Mouse (Mus musculus): Measurements from ENCODE around the gene Tagap. TPM values are rescaled to one million over a fixed set of nuclear protein-coding genes. Genes with fewer than 3 reads are reported as not detected.
A peak's percentile ranks its signal among the peaks of the same experiment; 100 is the strongest.

Gene Tagap
- 8.9 and 9.0 TPM in 2 replicates for polyA plus RNA-seq (2012; rRNA removed)

DNA sequence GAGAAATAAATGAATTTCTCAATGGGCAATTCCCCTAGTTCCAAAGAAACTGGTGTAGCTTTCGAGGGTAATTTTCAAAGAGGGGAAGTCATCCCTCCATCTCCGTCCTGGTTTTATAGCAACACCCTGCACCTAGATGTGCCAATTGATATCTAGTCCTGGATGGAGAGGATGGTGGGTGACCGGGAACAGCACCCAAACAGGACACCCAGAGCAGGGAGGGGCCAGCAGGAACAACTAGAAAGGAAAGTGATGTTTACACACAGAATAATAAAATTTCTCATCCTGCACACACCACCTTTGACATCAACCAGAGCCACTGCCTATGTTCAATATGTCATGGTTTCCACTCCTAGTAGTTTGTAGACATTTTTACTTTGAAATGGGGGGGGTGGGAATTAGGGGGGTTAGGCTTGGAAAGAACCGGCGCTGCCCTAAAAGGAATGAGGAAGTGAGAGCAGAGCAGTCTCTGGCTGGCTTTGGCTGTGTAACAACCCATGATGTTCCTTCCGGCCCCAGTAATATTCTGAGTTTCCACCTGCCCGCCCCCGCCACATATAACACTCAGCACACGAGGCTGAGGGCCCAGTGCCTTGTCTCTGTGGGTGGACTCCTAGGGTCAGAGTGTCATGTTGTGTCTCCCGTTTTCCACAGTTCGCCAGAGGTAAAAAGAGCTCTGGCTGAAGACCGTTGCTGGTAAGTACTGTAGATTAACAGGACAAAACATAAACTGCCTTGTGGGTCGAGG lies at the start of gene Tagap:
Tagap (plus strand) TSS at position 588 of the 748 bp plus-strand sequence.
- H3K4me3 ChIP-seq (ENCODE audit: control insufficient read depth, insufficient read depth, low read length), result peak within 1 kb of the TSS; percentile 10; the same call in 1 of the 2 replicates
- WGBS, result 20% methylated on average over 13 of the region's 13 CpGs
- peak within 1 kb of the TSS; percentile 36; the same call in 1 of the 2 replicates for H3K27ac ChIP-seq (ENCODE audit: control insufficient read depth, insufficient read depth, low read length)
- peaks cover 17% of the 10 kb centered on the region for H3K4me1 ChIP-seq (replicated peaks; ENCODE audit: control insufficient read depth, insufficient read depth, low read length)
- no peak for TF ChIP-seq CTCF (IDR thresholded peaks at IDR 0.05; ENCODE audit: borderline replicate concordance, control insufficient read depth, extremely low read depth, insufficient read depth, low read length, poor library complexity)
- TF ChIP-seq POLR2A (IDR thresholded peaks at IDR 0.05; ENCODE audit: control insufficient read depth, extremely low read depth, insufficient read depth, low read length, poor library complexity), result no peak
- no peaks in the 10 kb centered on the region for H3K27me3 ChIP-seq (ENCODE audit: control insufficient read depth, insufficient read depth, low read length)
- H3K36me3 ChIP-seq (ENCODE audit: control insufficient read depth, insufficient read depth, low read length), result no peaks in the 10 kb centered on the region
- peak; percentile 32 for DNase-seq

DNA sequence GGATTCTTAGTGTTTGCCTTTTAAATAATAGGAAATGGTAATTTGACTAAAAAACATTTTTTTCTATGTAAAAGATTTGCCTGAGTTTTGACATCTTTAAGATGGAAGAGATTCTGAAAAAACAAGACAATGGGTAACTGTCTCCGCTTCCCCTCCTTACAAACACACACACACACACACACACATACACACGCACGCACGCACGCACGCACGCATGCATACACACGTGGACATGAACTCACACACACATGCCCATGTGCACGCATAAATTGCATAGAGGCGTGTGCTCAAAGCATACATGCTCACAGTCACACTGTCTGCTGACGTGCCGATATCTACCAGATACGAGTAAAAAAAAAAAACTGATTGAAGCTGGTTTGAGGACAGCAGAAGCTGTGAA lies 49.3 kb upstream of the Tagap start:
- DNase-seq, result no peak
- TF ChIP-seq POLR2A (IDR thresholded peaks at IDR 0.05; ENCODE audit: control insufficient read depth, extremely low read depth, insufficient read depth, low read length, poor library complexity), result no peak
- no peak for TF ChIP-seq CTCF (IDR thresholded peaks at IDR 0.05; ENCODE audit: borderline replicate concordance, control insufficient read depth, extremely low read depth, insufficient read depth, low read length, poor library complexity)
- peaks cover 44% of the 10 kb centered on the region for H3K4me1 ChIP-seq (replicated peaks; ENCODE audit: control insufficient read depth, insufficient read depth, low read length)
- no peak overlapping the region for H3K27ac ChIP-seq (ENCODE audit: control insufficient read depth, insufficient read depth, low read length)
- no peak overlapping the region for H3K4me3 ChIP-seq (ENCODE audit: control insufficient read depth, insufficient read depth, low read length)
- H3K27me3 ChIP-seq (ENCODE audit: control insufficient read depth, insufficient read depth, low read length), result no peaks in the 10 kb centered on the region
- H3K36me3 ChIP-seq (ENCODE audit: control insufficient read depth, insufficient read depth, low read length), result no peaks in the 10 kb centered on the region
- 97% methylated on average over 13 of the region's 13 CpGs for WGBS

DNA sequence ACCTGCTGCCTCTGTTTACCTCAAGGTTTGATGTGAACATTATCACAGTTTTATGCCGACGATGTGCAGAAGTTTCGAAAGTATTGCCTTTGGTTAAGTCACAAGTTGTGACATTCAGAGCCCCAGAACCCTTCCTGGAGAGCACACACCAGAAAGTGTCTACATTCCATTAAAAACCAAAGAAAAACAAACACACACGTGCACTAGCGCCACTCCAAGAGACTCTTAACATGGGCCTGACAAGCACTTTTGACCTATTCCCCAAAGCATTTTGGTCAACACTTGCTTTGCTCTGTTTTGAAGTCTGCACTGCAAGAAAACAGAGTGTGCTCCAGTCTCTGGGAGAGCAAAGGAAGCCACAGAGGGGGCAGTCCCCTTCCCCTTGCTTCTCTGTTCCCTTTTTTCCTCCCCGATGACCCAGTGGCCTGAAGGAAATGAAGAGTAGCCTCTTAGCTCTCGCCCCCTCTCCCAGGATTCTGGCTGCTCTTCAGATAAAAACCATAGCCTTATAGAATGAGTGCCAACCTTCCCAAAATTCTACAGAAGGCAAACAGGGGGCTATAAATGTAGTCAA lies 48.5 kb upstream of the Tagap start:
- H3K36me3 ChIP-seq (ENCODE audit: control insufficient read depth, insufficient read depth, low read length), result no peaks in the 10 kb centered on the region
- no peak overlapping the region for H3K27ac ChIP-seq (ENCODE audit: control insufficient read depth, insufficient read depth, low read length)
- H3K4me1 ChIP-seq (replicated peaks; ENCODE audit: control insufficient read depth, insufficient read depth, low read length), result peaks cover 39% of the 10 kb centered on the region
- WGBS, result 42% methylated on average over 7 of the region's 7 CpGs
- H3K27me3 ChIP-seq (ENCODE audit: control insufficient read depth, insufficient read depth, low read length), result no peaks in the 10 kb centered on the region
- no peak overlapping the region for H3K4me3 ChIP-seq (ENCODE audit: control insufficient read depth, insufficient read depth, low read length)
- TF ChIP-seq CTCF (IDR thresholded peaks at IDR 0.05; ENCODE audit: borderline replicate concordance, control insufficient read depth, extremely low read depth, insufficient read depth, low read length, poor library complexity) (no peak), POLR2A (IDR thresholded peaks at IDR 0.05; ENCODE audit: control insufficient read depth, extremely low read depth, insufficient read depth, low read length, poor library complexity) (no peak)
- no peak for DNase-seq

- 4% methylated on average over 2 of the region's 2 CpGs for WGBS
- TF ChIP-seq CTCF (IDR thresholded peaks at IDR 0.05; ENCODE audit: borderline replicate concordance, control insufficient read depth, extremely low read depth, insufficient read depth, low read length, poor library complexity) (no peak), POLR2A (IDR thresholded peaks at IDR 0.05; ENCODE audit: control insufficient read depth, extremely low read depth, insufficient read depth, low read length, poor library complexity) (no peak)
- H3K27ac ChIP-seq (ENCODE audit: control insufficient read depth, insufficient read depth, low read length), result no peak overlapping the region
- peaks cover 39% of the 10 kb centered on the region for H3K4me1 ChIP-seq (replicated peaks; ENCODE audit: control insufficient read depth, insufficient read depth, low read length)
- H3K4me3 ChIP-seq (ENCODE audit: control insufficient read depth, insufficient read depth, low read length), result no peak overlapping the region
- H3K27me3 ChIP-seq (ENCODE audit: control insufficient read depth, insufficient read depth, low read length), result no peaks in the 10 kb centered on the region
- no peaks in the 10 kb centered on the region for H3K36me3 ChIP-seq (ENCODE audit: control insufficient read depth, insufficient read depth, low read length)
- no peak for DNase-seq
Observed at GRCm38 (mm10) chr17:7877878-7878277, 47.9 kb upstream of the Tagap start.

- Histone ChIP-seq H3K4me3 (ENCODE audit: control insufficient read depth, insufficient read depth, low read length) (no peak overlapping the region), H3K36me3 (ENCODE audit: control insufficient read depth, insufficient read depth, low read length) (no peaks in the 10 kb centered on the region), H3K27me3 (ENCODE audit: control insufficient read depth, insufficient read depth, low read length) (no peaks in the 10 kb centered on the region), H3K27ac (ENCODE audit: control insufficient read depth, insufficient read depth, low read length) (no peak overlapping the region), H3K4me1 (replicated peaks; ENCODE audit: control insufficient read depth, insufficient read depth, low read length) (peaks cover 29% of the 10 kb centered on the region)
- TF ChIP-seq CTCF (IDR thresholded peaks at IDR 0.05; ENCODE audit: borderline replicate concordance, control insufficient read depth, extremely low read depth, insufficient read depth, low read length, poor library complexity) (no peak), POLR2A (IDR thresholded peaks at IDR 0.05; ENCODE audit: control insufficient read depth, extremely low read depth, insufficient read depth, low read length, poor library complexity) (no peak)
- 86% methylated on average over 4 of the region's 4 CpGs for WGBS
- DNase-seq, result no peak
Observed at GRCm38 (mm10) chr17:7879529-7879928, 46.3 kb upstream of the Tagap start.

- Histone ChIP-seq H3K27me3 (ENCODE audit: control insufficient read depth, insufficient read depth, low read length) (no peaks in the 10 kb centered on the region), H3K36me3 (ENCODE audit: control insufficient read depth, insufficient read depth, low read length) (no peaks in the 10 kb centered on the region), H3K4me3 (ENCODE audit: control insufficient read depth, insufficient read depth, low read length) (no peak overlapping the region), H3K27ac (ENCODE audit: control insufficient read depth, insufficient read depth, low read length) (no peak overlapping the region), H3K4me1 (replicated peaks; ENCODE audit: control insufficient read depth, insufficient read depth, low read length) (peaks cover 4% of the 10 kb centered on the region)
- WGBS, result 91% methylated on average over 11 of the region's 11 CpGs
- no peak for DNase-seq
- TF ChIP-seq CTCF (IDR thresholded peaks at IDR 0.05; ENCODE audit: borderline replicate concordance, control insufficient read depth, extremely low read depth, insufficient read depth, low read length, poor library complexity) (no peak), POLR2A (IDR thresholded peaks at IDR 0.05; ENCODE audit: control insufficient read depth, extremely low read depth, insufficient read depth, low read length, poor library complexity) (no peak)
Observed at GRCm38 (mm10) chr17:7883126-7883525, 42.7 kb upstream of the Tagap start.

Measured in thymus, adult 2 months (tissue).